Mouse (Mus musculus) left cerebral cortex, adult 18-20 months (tissue): Measurements from ENCODE around the gene Golph3l. TPM values are rescaled to one million over a fixed set of nuclear protein-coding genes. Genes with fewer than 3 reads are reported as not detected.

Experiments
- total RNA-seq, 2 experiments: library from RNA; stranded (reverse); gene quantifications; 2 replicates each; pipeline ENCODE4 v1.2.3; 2021

Golph3l gene
- total RNA-seq, 2 experiments from 2014 or later: 18.6 to 20.4 TPM

Other genes starting within 250 kb of the Golph3l start
- gene Setdb1, start 231.7 kb upstream of the Golph3l start, total RNA-seq: 10 to 100 TPM; 33.1 to 34.7 TPM
- not detected for gene 4930558C23Rik, start 186.1 kb upstream of the Golph3l start, total RNA-seq
- 10 to 100 TPM; 31.1 to 34.7 TPM for gene Arnt, start 154.5 kb upstream of the Golph3l start, total RNA-seq
- 1 to 10 TPM; 4.0 to 4.2 TPM for gene Ctsk, start 89.7 kb upstream of the Golph3l start, total RNA-seq
- gene Ctss, start 62.1 kb upstream of the Golph3l start, total RNA-seq: 10 to 100 TPM; 67.5 to 69.8 TPM
- gene Hormad1, start 29.3 kb upstream of the Golph3l start, total RNA-seq: not detected
- 100 to 1,000 TPM; 351 to 360 TPM for gene Ensa, start 36.1 kb downstream of the Golph3l start, total RNA-seq
- gene Mcl1, start 69.9 kb downstream of the Golph3l start, total RNA-seq: 10 to 100 TPM; 59.7 to 64.1 TPM
- gene Adamtsl4, start 99.0 kb downstream of the Golph3l start, total RNA-seq: 1 to 10 TPM; 4.4 to 8.2 TPM
- 10 to 100 TPM; 11.2 to 14.2 TPM for gene Ecm1, start 150.6 kb downstream of the Golph3l start, total RNA-seq
- gene Tars2, start 171.3 kb downstream of the Golph3l start, total RNA-seq: 10 to 100 TPM; 37.1 to 39.4 TPM
- gene Rprd2, start 229.9 kb downstream of the Golph3l start, total RNA-seq: 10 to 100 TPM; 64.4 to 64.7 TPM